Mouse (Mus musculus) ES-Bruce4 (cell line): ENCODE measurements around the gene Gmip.

Experiments used
- CTCF ChIP-seq: IDR thresholded peaks from one replicate; pipeline ENCODE4 v1.8.1; 2011; ENCODE audit warnings: low read depth, low read length
- EP300 ChIP-seq: IDR thresholded peaks from 2 replicates; pipeline ENCODE4 v1.6.1; 2011; ENCODE audit warnings: low read depth, low read length; ENCODE audit not compliant: insufficient read depth
- POLR2A ChIP-seq: IDR thresholded peaks from one replicate; pipeline ENCODE4 v1.8.1; 2011; ENCODE audit warnings: low read length; ENCODE audit not compliant: insufficient read depth

DNA sequence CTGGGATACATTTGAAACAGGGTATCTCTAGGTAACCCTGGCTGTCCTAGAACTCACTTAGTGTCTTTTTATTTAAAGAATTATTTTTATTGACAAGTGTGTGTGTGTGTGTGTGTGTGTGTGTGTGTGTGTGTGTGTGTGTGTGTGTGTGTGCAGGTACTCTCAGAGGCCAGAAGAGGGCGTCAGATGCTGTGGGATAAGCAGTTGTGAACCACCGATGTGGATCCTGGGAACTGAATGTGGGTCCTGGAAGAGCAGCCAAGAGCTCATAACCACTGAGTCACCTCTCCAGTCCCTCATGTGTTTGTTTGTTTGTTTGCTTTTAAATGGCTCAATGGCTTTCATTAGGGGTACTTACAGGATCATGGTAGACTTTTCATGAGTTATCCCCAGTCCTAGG, 6.4 kb downstream of the Gmip start:
- TF ChIP-seq CTCF (no peak), EP300 (no peak), POLR2A (no peak)
